Mouse (Mus musculus) kidney, embryonic 14.5 days (tissue): ENCODE data around the gene Zc3h4. TPM values are rescaled to one million over a fixed set of nuclear protein-coding genes. Genes with fewer than 3 reads are reported as not detected.

Experiments
- ATAC-seq: fragments of 200-750 bp; cut with Nextera tagmentation; 2 replicates; pipeline ENCODE4 v1.8.0; 2017; ENCODE audit warnings: moderate number of reproducible peaks, mild to moderate bottlenecking, moderate TSS enrichment, moderate library complexity; ENCODE audit not compliant: low FRiP score, low TSS enrichment
- H3K27ac ChIP-seq: fragments of 300-500 bp; sonication (generic); 2 replicates; pipeline ENCODE4 v1.5.1; 2014; ENCODE audit warnings: low read depth, mild to moderate bottlenecking, low read length, moderate library complexity, mixed read lengths
- H3K27me3 ChIP-seq: fragments of 300-500 bp; sonication (generic); 2 replicates; pipeline ENCODE4 v1.6.1; 2014; ENCODE audit warnings: mild to moderate bottlenecking, low read length; ENCODE audit not compliant: control insufficient read depth, insufficient read depth
- H3K36me3 ChIP-seq: fragments of 300-500 bp; sonication (generic); 2 replicates; pipeline ENCODE4 v1.6.1; 2014; ENCODE audit warnings: low read length, mixed read lengths; ENCODE audit not compliant: control insufficient read depth, insufficient read depth
- H3K4me1 ChIP-seq: fragments of 300-500 bp; sonication (generic); 2 replicates; pipeline ENCODE4 v1.6.1; 2014; ENCODE audit warnings: low read length, mixed read lengths; ENCODE audit not compliant: control insufficient read depth, insufficient read depth
- H3K4me2 ChIP-seq: fragments of 300-500 bp; sonication (generic); replicated peaks from 2 replicates; pipeline ENCODE4 v1.6.1; 2014; ENCODE audit warnings: low read depth, mild to moderate bottlenecking, low read length
- H3K4me3 ChIP-seq: fragments of 300-500 bp; sonication (generic); 2 replicates; pipeline ENCODE4 v1.5.1; 2014; ENCODE audit warnings: mild to moderate bottlenecking, low read length
- H3K9ac ChIP-seq: fragments of 300-500 bp; sonication (generic); 2 replicates; pipeline ENCODE4 v1.6.1; 2014; ENCODE audit warnings: low read depth, mild to moderate bottlenecking, low read length, moderate library complexity
- H3K9me3 ChIP-seq: fragments of 300-500 bp; sonication (generic); 2 replicates; pipeline ENCODE4 v1.6.1; 2016; ENCODE audit warnings: low read length; ENCODE audit not compliant: control insufficient read depth
- WGBS: fragments of 180-500 bp; shearing (Covaris S2); extraction: QIAGEN DNeasy Blood & Tissue Kit; methylation state at CpG from one replicate; pipeline ENCODE4 v1.1.7; 2014; 5-methylcytosine and 5-hydroxymethylcytosine counted together
- polyA plus RNA-seq: library from polyadenylated mRNA; unstranded; fragments of >200 nt; fragmentation: Nextera tagmentation; extraction: Ambion mirVana; gene quantifications from 2 replicates; pipeline ENCODE4 v1.2.1, GENCODE M21; 2014

Zc3h4 gene
- polyA plus RNA-seq, 1 experiment from 2014 or later, result 23.6 TPM

- no peaks in the 10 kb centered on the region for H3K36me3 ChIP-seq
- WGBS, result 20% methylated on average over 8 of the region's 8 CpGs
- H3K4me1 ChIP-seq, result no peaks in the 10 kb centered on the region
- peaks cover 9% of the 10 kb centered on the region; the same call in 1 of the 2 replicates for H3K27me3 ChIP-seq
- H3K4me2 ChIP-seq, result no peak overlapping the region
- no peak; the same call in 1 of the 2 replicates for ATAC-seq
- H3K9ac ChIP-seq, result no peak overlapping the region
- no peak overlapping the region for H3K4me3 ChIP-seq
- H3K27ac ChIP-seq, result no peak overlapping the region
- H3K9me3 ChIP-seq, result no peaks in the 10 kb centered on the region
These were observed 64.5 kb downstream of the Zc3h4 start for GRCm38 (mm10) chr7:16465160-16465559.

- no peaks in the 10 kb centered on the region for H3K36me3 ChIP-seq
- H3K4me1 ChIP-seq, result no peaks in the 10 kb centered on the region
- 92% methylated on average over 5 of the region's 5 CpGs for WGBS
These were observed 64.9 kb downstream of the Zc3h4 start for GRCm38 (mm10) chr7:16465568-16465967.

GRCm38 (mm10) chr7:16466565-16466964 lies 65.9 kb downstream of the Zc3h4 start:
- H3K36me3 ChIP-seq, result no peaks in the 10 kb centered on the region
- peaks cover 3% of the 10 kb centered on the region; the same call in 1 of the 2 replicates for H3K27me3 ChIP-seq
- no peak overlapping the region for H3K27ac ChIP-seq
- no peak overlapping the region for H3K4me3 ChIP-seq
- ATAC-seq, result no peak
- no peaks in the 10 kb centered on the region for H3K4me1 ChIP-seq
- WGBS, result 72% methylated on average over 4 of the region's 4 CpGs
- no peak overlapping the region for H3K4me2 ChIP-seq
- no peaks in the 10 kb centered on the region for H3K9me3 ChIP-seq
- no peak overlapping the region for H3K9ac ChIP-seq

More at GRCm38 (mm10) chr7:16465568-16465967, 64.9 kb downstream of the Zc3h4 start:
- no peak overlapping the region for H3K9ac ChIP-seq
- ATAC-seq, result no peak
- no peak overlapping the region for H3K4me2 ChIP-seq
- no peaks in the 10 kb centered on the region for H3K9me3 ChIP-seq
- H3K27ac ChIP-seq, result no peak overlapping the region
- no peak overlapping the region for H3K4me3 ChIP-seq
- H3K27me3 ChIP-seq, result peaks cover 7% of the 10 kb centered on the region; the same call in 1 of the 2 replicates

GRCm38 (mm10) chr7:16468115-16468514 lies 67.4 kb downstream of the Zc3h4 start:
- no peak for ATAC-seq
- WGBS, result 15% methylated on average over 5 of the region's 5 CpGs
- no peaks in the 10 kb centered on the region for H3K4me1 ChIP-seq

GRCm38 (mm10) chr7:16471549-16471948 lies 70.8 kb downstream of the Zc3h4 start:
- ATAC-seq, result no peak
- WGBS, result 45% methylated on average over 9 of the region's 9 CpGs
- Histone ChIP-seq H3K36me3 (no peaks in the 10 kb centered on the region), H3K4me1 (peaks cover 16% of the 10 kb centered on the region; the same call in 1 of the 2 replicates), H3K4me2 (no peak overlapping the region), H3K4me3 (no peak overlapping the region), H3K27me3 (peaks cover 49% of the 10 kb centered on the region), H3K9me3 (no peaks in the 10 kb centered on the region), H3K9ac (no peak overlapping the region), H3K27ac (no peak overlapping the region)

More at GRCm38 (mm10) chr7:16468115-16468514, 67.4 kb downstream of the Zc3h4 start:
- Histone ChIP-seq H3K4me2 (no peak overlapping the region), H3K36me3 (no peaks in the 10 kb centered on the region), H3K27ac (no peak overlapping the region), H3K9ac (no peak overlapping the region), H3K9me3 (no peaks in the 10 kb centered on the region), H3K4me3 (no peak overlapping the region), H3K27me3 (peaks cover 15% of the 10 kb centered on the region)

GRCm38 (mm10) chr7:16472116-16472709 lies 71.5 kb downstream of the Zc3h4 start:
- H3K9me3 ChIP-seq, result no peaks in the 10 kb centered on the region
- no peak overlapping the region for H3K9ac ChIP-seq
- H3K4me3 ChIP-seq, result no peak overlapping the region
- ATAC-seq, result no peak
- peaks cover 16% of the 10 kb centered on the region; the same call in 1 of the 2 replicates for H3K4me1 ChIP-seq
- H3K4me2 ChIP-seq, result no peak overlapping the region
- 9% methylated on average over 17 of the region's 17 CpGs for WGBS
- no peaks in the 10 kb centered on the region for H3K36me3 ChIP-seq
- peaks cover 56% of the 10 kb centered on the region for H3K27me3 ChIP-seq
- no peak overlapping the region for H3K27ac ChIP-seq

- no peak overlapping the region for H3K27ac ChIP-seq
- H3K9me3 ChIP-seq, result no peaks in the 10 kb centered on the region
- peaks cover 16% of the 10 kb centered on the region; the same call in 1 of the 2 replicates for H3K4me1 ChIP-seq
- H3K27me3 ChIP-seq, result peaks cover 57% of the 10 kb centered on the region
- H3K36me3 ChIP-seq, result no peaks in the 10 kb centered on the region
- no peak overlapping the region for H3K4me3 ChIP-seq
- peak; percentile 56 for ATAC-seq
- H3K4me2 ChIP-seq, result no peak overlapping the region
- 28% methylated on average over 8 of the region's 8 CpGs for WGBS
- H3K9ac ChIP-seq, result no peak overlapping the region
These were observed 73.1 kb downstream of the Zc3h4 start for GRCm38 (mm10) chr7:16473847-16474246.

GRCm38 (mm10) chr7:16474445-16474844 lies 73.7 kb downstream of the Zc3h4 start:
- 5% methylated on average over 33 of the region's 33 CpGs for WGBS
- Histone ChIP-seq H3K27ac (no peak overlapping the region), H3K27me3 (peaks cover 57% of the 10 kb centered on the region), H3K4me2 (peak overlapping the region; percentile 26), H3K9ac (no peak overlapping the region), H3K36me3 (no peaks in the 10 kb centered on the region), H3K4me1 (peaks cover 16% of the 10 kb centered on the region; the same call in 1 of the 2 replicates), H3K4me3 (peak overlapping the region; percentile 21), H3K9me3 (no peaks in the 10 kb centered on the region)
- no peak for ATAC-seq

GRCm38 (mm10) chr7:16475321-16475720 lies 74.6 kb downstream of the Zc3h4 start:
- peak overlapping the region; percentile 36; the same call in 1 of the 2 replicates for H3K4me3 ChIP-seq
- peaks cover 16% of the 10 kb centered on the region; the same call in 1 of the 2 replicates for H3K4me1 ChIP-seq
- no peak for ATAC-seq
- WGBS, result under 1% methylated on average over 23 of the region's 23 CpGs
- H3K9me3 ChIP-seq, result no peaks in the 10 kb centered on the region
- peak overlapping the region; percentile 8 for H3K4me2 ChIP-seq
- H3K36me3 ChIP-seq, result no peaks in the 10 kb centered on the region
- H3K9ac ChIP-seq, result no peak overlapping the region
- H3K27me3 ChIP-seq, result peaks cover 57% of the 10 kb centered on the region
- H3K27ac ChIP-seq, result no peak overlapping the region
